Mouse (Mus musculus) retina, embryonic 14.5 days (tissue): ENCODE data around the gene Fstl3.
"Not testable (repeated sequence)": the region's sequence is repeated elsewhere in the genome, so short reads cannot be mapped to it uniquely, and the experiment has no call there.

Experiments used
- DNase-seq: peaks from one replicate; pipeline ENCODE4 v3.0.0-alpha.2; 2015; ENCODE audit warnings: low spot score

The Fstl3 gene

DNA sequence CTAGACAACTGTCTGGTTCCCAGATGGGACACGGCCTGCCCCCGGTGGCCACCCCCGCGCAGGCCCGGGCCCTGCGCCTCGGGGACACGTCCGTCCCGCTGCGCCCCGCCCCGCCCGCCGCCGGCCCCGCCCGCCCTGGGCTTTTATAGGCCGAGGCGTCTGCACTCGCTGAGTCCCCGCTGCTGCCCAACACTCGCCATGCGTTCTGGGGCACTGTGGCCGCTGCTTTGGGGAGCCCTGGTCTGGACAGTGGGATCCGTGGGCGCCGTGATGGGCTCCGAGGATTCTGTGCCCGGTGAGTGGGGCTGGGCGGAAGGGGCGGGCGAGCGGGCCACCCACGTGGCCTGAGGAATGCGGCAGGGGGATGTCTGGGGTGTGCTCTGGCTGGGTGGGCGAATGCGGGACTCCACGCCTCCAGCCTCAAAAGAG, at the start of gene Fstl3:
Gene Fstl3, plus strand, starts transcription at position 170 of the 429 bp plus-strand sequence.
- no peak for DNase-seq

- DNase-seq: no peak
These were observed 48.5 kb upstream of the Fstl3 start for GRCm38 (mm10) chr10:79728323-79729249.

GRCm38 (mm10) chr10:79729357-79729965, 47.6 kb upstream of the Fstl3 start:
- DNase-seq: no peak

- DNase-seq: no peak
These were observed 44.6 kb upstream of the Fstl3 start for GRCm38 (mm10) chr10:79732500-79732899.

GRCm38 (mm10) chr10:79733847-79734246, 43.2 kb upstream of the Fstl3 start:
- no peak for DNase-seq

DNA sequence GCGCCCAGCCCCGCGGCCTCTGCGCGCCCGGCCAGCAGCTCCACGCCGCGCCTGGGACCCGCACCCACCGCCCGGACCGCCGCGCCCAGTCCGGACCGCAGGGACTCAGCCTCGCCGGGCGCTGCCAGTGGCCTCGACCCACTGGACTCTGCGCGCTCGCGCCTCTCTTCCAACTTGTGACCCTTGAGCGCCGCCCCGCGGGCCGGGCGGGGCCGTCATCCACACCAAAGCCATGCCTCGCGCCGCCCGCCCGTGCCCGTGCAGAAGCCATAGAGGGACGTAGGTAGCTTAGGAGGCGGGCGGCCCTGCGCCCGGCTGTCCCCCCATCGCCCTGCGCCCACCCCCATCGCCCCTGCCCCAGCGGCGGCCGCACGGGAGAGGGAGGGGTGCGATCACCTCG, 41.7 kb upstream of the Fstl3 start:
- DNase-seq: no peak

- no peak for DNase-seq
These were observed 40.4 kb upstream of the Fstl3 start for GRCm38 (mm10) chr10:79736706-79737105.

- peak; percentile 42 for DNase-seq
These were observed 38.8 kb upstream of the Fstl3 start for GRCm38 (mm10) chr10:79738259-79738658.

GRCm38 (mm10) chr10:79739234-79739633, 37.8 kb upstream of the Fstl3 start:
- DNase-seq: no peak

DNA sequence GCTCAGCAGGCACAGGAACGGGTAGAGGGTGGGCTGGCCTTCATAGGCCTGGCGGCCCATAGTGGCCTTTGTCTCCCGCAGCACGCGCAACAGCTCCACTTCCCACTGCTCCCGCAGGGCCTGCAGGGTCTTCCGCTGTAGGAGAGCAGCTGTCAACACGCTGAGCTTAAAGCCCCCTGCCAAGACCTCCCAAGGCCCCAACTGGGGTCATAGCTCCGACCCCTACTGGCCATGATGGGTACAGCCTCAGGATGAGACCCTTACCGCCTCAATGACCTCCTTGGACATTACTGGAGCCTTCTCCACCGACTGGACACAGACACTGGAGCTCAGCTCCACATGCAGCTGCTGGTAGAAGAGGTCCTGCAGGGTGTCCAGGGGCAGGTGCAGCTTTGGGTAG, 36.2 kb upstream of the Fstl3 start:
- peak; percentile 58 for DNase-seq

GRCm38 (mm10) chr10:79743161-79743560, 33.9 kb upstream of the Fstl3 start:
- no peak for DNase-seq

DNA sequence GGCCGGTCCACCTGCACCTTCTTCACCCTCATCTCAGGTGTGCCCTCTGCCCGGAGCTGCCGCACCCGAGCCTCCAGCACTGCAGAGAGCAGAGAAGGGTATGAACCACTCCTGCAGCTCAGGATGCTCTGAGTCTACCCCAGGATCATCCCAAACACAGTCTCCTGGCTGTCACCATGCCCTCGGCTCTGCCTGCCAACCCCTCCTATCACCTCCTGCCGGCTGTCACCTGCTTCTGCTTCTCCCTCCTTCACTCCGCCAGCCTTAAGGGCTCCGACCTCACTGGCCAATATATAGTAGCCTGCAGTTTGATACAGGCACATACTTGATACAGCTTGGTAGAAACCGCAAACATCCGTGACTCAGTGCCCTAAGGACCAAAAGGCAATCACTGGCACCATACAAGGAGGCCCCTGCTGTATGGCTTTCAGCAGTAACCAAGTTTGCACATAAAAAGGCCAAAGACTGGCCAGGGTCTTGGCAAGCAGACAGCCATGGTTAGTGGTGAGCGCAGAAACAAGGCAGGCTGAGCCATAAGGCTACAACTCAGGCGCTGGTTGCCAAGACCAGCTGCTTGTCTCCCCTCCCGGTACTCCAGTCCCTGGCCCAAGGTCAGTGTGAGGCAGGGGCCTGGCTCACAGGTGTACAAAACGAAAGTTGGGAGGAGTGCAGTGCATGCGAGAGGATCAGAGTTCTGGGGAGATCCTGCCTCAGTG, 33.3 kb upstream of the Fstl3 start:
- DNase-seq: no peak

DNA sequence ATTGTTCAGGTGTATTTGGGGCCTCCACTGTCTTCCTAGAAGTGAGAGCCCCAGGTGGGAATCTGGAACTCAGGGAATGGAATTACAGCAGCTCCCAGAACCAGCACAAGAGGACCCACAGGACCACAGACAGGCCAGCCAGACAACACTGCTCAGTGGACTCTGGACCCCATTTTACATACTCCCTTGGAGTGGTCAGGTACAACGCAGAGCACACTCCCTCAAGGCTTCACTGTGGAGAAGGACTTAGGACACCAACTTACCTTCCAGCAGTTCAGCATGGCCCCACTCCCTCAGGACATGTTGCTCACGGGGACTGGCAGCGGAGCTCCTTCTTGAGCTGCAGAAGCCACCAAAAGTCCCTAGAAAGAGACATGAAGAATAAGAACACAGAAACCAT, 31.7 kb upstream of the Fstl3 start:
- no peak for DNase-seq

DNA sequence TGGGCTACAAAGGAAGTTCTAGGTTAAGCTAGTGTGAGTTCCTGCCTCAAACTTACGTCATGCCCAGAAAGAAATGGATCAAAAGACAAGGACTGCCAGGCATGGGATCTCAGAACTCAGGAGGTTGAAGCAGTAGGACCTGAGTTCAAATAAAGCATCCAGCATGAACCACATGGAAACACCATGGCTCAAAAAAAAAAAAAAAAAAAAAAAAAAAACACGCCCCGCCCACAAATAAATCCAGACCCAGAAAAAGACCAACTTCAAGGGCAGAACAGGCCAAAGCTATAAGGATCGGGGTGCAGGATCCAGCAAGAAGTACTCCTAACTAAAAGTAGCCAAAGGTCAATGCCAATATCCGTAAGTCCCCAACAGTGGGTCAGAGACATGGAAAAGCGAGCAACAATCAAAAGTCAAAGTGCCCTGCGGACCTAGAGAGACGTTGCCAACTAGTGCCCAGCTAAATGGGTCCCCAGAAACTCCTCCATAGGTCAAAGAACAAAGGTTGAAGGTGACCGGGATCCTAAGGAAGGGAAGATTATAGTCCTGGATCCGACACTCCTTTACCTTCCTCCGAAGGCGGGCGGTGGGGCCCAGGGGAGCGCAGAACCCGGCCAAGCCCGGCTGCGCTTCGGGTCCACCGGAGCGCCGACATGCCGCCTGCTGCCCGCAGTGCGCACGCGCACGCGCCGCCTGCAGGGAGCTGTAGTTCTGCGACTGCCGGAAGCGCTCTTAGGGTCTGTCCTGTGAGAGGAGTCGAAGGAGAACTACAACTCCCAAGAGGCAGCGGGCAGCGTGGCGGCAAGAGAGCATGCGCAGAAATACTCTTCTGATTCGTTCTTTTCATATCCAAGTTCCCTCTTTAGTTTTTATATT, 30.9 kb upstream of the Fstl3 start, which contains the start of gene Polrmt:
Gene Polrmt, minus strand, starts transcription at position 684 of the 876 bp plus-strand sequence.
- peak; percentile 99 for DNase-seq

- no peak for DNase-seq
These were observed 30.3 kb upstream of the Fstl3 start for GRCm38 (mm10) chr10:79746774-79747151.

- no peak for DNase-seq
These were observed 28.6 kb upstream of the Fstl3 start for GRCm38 (mm10) chr10:79748496-79748895.

DNA sequence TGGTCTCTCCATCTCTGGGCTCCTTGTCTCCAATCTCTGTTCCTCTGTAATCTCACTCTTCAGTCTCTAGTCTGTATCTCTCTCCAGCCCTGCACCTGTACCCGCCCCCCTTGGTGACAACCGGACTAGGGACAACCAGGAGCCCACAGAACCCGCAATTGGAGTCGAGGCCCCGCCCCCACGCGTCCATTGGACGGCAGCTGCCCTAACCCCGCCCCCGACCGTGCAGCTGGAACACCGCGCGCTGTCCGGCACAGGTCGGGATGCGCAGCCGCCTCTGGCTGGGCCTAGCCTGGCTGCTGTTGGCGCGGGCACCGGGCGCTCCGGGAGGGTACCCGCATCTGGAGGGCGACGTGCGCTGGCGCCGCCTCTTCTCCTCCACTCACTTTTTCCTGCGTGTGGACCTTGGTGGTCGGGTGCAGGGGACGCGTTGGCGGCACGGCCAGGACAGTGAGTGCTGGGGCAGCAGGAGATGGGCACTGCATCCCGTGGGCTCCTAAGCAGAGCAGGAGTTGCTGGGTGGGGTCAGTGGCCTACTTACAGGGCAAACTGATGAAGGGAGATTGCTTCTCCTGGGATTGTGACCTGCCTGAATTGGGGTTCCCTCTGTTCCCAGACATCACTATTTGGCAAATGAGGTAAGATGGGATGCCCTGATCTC, 22.1 kb upstream of the Fstl3 start, which contains the start of gene Fgf22:
Gene Fgf22, plus strand, starts transcription at position 221 of the 661 bp plus-strand sequence.
- peak; percentile 80 for DNase-seq

DNA sequence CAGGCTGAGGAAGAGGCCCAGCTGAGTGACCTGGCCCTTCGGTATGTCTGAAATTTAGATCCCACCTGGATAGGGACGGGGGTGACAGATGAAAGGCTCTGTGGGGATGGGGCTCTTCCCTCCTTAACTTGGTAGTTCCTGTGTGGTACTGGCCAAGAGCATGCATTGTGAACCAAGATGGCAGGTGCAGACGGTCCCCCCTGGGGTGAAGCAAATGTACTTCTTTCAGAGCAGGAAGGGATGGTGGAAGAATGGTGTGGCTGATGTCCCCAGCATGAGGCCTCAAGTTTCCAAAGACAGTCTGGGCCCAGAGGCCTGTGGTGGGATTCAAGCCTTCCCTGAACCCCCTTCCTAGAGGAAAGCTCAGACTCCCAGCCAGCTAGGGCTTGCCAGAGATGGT, 21.2 kb upstream of the Fstl3 start:
- DNase-seq: no peak

- no peak for DNase-seq
These were observed 20.4 kb upstream of the Fstl3 start for GRCm38 (mm10) chr10:79756660-79757059.

GRCm38 (mm10) chr10:79759675-79760074, 17.4 kb upstream of the Fstl3 start:
- DNase-seq: not testable (repeated sequence)

DNA sequence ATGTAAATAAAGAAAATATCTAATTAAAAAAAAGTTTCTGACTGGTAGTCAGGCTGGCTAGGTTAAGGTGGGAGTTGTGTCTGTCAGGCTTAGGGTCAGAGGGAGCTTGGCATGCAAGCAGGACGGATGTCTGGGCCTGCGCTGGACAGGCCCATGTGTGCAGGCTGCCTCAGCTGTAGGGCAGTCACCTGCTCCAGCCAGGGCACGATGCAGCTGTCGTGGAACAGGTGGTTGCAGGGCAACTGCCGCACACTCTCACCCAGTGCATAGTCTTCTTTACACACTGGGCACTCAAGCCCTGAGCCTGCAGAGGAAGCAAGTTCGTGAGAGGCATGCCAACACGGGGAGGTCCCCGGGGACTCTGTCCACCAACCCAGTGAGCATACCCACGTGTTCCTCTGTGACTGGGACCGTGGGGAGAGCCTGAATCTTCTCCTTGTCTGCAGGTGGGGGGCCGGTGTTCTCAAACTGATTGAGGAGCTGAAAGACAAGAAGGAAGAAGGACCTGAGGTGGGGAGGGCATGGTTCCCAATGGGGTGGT, 16.4 kb upstream of the Fstl3 start:
- no peak for DNase-seq
